Mouse (Mus musculus) cerebellum, postnatal 14 days (tissue): ENCODE data around the gene Gm10591.
"Not testable (repeated sequence)": the region's sequence is repeated elsewhere in the genome, so short reads cannot be mapped to it uniquely, and the experiment has no call there.

Experiments used
- DNase-seq, 2 experiments: peaks; one replicate each; pipeline ENCODE4 v3.0.0; 2021; ENCODE audit warnings: mixed read lengths in 2 of 2

Gm10591 gene

GRCm38 (mm10) chr4:42611895-42612294 is at the start of gene Gm10591:
TSS of gene Gm10591 (plus strand) at chr4:42612195.
- not testable (repeated sequence) for DNase-seq

- DNase-seq: not testable (repeated sequence)
Measured at GRCm38 (mm10) chr4:42629419-42629818, 17.4 kb downstream of the Gm10591 start, which contains the start of gene Gm2564. TSS of gene Gm2564 (plus strand) at chr4:42629719.

GRCm38 (mm10) chr4:42654951-42655350 is 43.0 kb downstream of the Gm10591 start, which contains the start of gene Ccl27b:
TSS of gene Ccl27b (plus strand) at chr4:42655251.
- not testable (repeated sequence) for DNase-seq

- DNase-seq: not testable (repeated sequence)
Measured at GRCm38 (mm10) chr4:42661793-42662192, 49.8 kb downstream of the Gm10591 start, which contains the start of gene Il11ra2. TSS of gene Il11ra2 (minus strand) at chr4:42661893.
